Mouse (Mus musculus): ENCODE results near the gene Sdk1. TPM values are rescaled to one million over a fixed set of nuclear protein-coding genes. Genes with fewer than 3 reads are reported as not detected.

Sdk1 gene
- polyA plus RNA-seq, 1 experiment: 1.6 TPM

DNA sequence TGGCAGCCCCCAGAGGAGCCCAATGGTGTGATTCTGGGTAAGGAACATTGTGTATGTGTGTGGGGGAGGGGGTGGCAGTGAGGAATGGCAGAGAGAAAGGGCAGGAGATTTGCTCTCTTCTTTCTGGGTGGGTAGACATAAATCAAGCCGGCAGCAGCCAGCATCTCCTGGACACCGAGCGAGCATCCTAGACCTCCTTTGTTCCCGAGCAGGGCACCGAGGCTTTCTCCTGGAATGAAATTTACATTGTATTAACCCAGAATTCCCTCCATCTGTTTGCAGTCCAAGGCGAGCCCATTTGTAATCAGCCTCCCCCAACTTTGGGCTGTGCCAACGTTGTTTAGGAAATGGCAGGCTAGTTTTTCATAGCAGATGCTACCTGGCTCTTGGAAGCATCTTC, 858.9 kb downstream of the Sdk1 start:
- Histone ChIP-seq H3K27ac (ENCODE audit: insufficient read depth, low read length) (no peak overlapping the region), H3K4me1 (ENCODE audit: control insufficient read depth, insufficient read depth, low read length) (no peaks in the 10 kb centered on the region), H3K4me3 (ENCODE audit: low read depth, low read length) (no peak overlapping the region), H3K9ac (ENCODE audit: low read depth, poor library complexity, severe bottlenecking) (no peak overlapping the region), H3K9me3 (replicated peaks; ENCODE audit: control insufficient read depth, insufficient read depth, low read length, poor library complexity, severe bottlenecking) (no peaks in the 10 kb centered on the region; the same call in 1 of the 2 replicates), H3K36me3 (ENCODE audit: control insufficient read depth, insufficient read depth, low read length, poor library complexity, severe bottlenecking) (no peaks in the 10 kb centered on the region), H3K27me3 (ENCODE audit: control insufficient read depth, insufficient read depth, low read length, poor library complexity, severe bottlenecking) (no peaks in the 10 kb centered on the region)
- TF ChIP-seq EP300 (IDR thresholded peaks at IDR 0.05; ENCODE audit: insufficient read depth, low read depth, low read length) (no peak), POLR2A (IDR thresholded peaks at IDR 0.05; ENCODE audit: insufficient read depth, low read length) (no peak), CTCF (IDR thresholded peaks at IDR 0.05; ENCODE audit: low read depth, low read length) (no peak)

DNA sequence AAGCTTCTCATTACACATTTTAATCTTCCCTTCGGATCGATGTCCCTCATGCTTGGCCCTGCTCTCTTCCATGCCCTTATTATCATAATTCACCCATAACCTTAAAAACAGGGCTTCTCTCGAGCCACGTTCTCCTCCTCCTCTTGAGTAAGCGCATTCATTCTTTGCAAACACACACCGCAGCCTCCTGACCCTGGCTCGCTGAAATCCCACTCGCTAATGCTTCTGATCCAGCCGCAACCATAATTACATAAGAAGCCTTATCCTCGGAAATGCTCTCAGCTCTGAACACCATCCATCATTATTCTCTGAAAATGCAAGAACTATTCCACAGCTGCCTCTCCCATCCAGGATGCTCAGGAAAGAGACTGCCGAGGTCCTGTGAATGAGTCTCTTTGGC, 866.1 kb downstream of the Sdk1 start:
- TF ChIP-seq EP300 (IDR thresholded peaks at IDR 0.05; ENCODE audit: insufficient read depth, low read depth, low read length): no peak
- TF ChIP-seq POLR2A (IDR thresholded peaks at IDR 0.05; ENCODE audit: insufficient read depth, low read length): no peak
- TF ChIP-seq CTCF (IDR thresholded peaks at IDR 0.05; ENCODE audit: low read depth, low read length): no peak
- no peak overlapping the region for H3K9ac ChIP-seq (ENCODE audit: low read depth, poor library complexity, severe bottlenecking)
- no peaks in the 10 kb centered on the region for H3K27me3 ChIP-seq (ENCODE audit: control insufficient read depth, insufficient read depth, low read length, poor library complexity, severe bottlenecking)
- no peak overlapping the region for H3K4me3 ChIP-seq (ENCODE audit: low read depth, low read length)
- no peaks in the 10 kb centered on the region for H3K4me1 ChIP-seq (ENCODE audit: control insufficient read depth, insufficient read depth, low read length)
- H3K36me3 ChIP-seq (ENCODE audit: control insufficient read depth, insufficient read depth, low read length, poor library complexity, severe bottlenecking): no peaks in the 10 kb centered on the region
- no peak overlapping the region for H3K27ac ChIP-seq (ENCODE audit: insufficient read depth, low read length)
- H3K9me3 ChIP-seq (replicated peaks; ENCODE audit: control insufficient read depth, insufficient read depth, low read length, poor library complexity, severe bottlenecking): no peaks in the 10 kb centered on the region

DNA sequence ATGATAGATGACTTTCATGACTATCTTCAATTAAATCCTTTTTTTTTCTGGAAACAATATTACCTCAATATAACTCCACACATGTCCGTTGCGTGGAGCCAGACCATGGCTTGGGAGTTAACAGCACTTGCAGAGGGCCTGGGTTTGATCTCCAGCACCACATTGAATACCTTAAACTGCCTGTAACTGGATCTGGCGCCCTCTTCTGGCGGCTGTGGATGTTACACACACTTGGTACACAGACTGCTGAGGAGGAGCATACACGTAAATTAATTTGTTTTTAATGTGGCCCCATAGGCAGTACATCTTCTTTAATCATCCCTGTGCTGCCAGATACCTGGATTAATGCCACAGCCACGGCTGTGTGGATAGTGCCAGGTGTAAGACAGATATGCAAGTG, 870.7 kb downstream of the Sdk1 start:
- Histone ChIP-seq H3K4me1 (ENCODE audit: control insufficient read depth, insufficient read depth, low read length) (no peaks in the 10 kb centered on the region), H3K36me3 (ENCODE audit: control insufficient read depth, insufficient read depth, low read length, poor library complexity, severe bottlenecking) (no peaks in the 10 kb centered on the region), H3K9me3 (replicated peaks; ENCODE audit: control insufficient read depth, insufficient read depth, low read length, poor library complexity, severe bottlenecking) (no peaks in the 10 kb centered on the region), H3K27me3 (ENCODE audit: control insufficient read depth, insufficient read depth, low read length, poor library complexity, severe bottlenecking) (no peaks in the 10 kb centered on the region), H3K27ac (ENCODE audit: insufficient read depth, low read length) (no peak overlapping the region), H3K9ac (ENCODE audit: low read depth, poor library complexity, severe bottlenecking) (no peak overlapping the region), H3K4me3 (ENCODE audit: low read depth, low read length) (no peak overlapping the region)
- no peak for TF ChIP-seq POLR2A (IDR thresholded peaks at IDR 0.05; ENCODE audit: insufficient read depth, low read length)
- peak; percentile 12 for TF ChIP-seq CTCF (IDR thresholded peaks at IDR 0.05; ENCODE audit: low read depth, low read length)

DNA sequence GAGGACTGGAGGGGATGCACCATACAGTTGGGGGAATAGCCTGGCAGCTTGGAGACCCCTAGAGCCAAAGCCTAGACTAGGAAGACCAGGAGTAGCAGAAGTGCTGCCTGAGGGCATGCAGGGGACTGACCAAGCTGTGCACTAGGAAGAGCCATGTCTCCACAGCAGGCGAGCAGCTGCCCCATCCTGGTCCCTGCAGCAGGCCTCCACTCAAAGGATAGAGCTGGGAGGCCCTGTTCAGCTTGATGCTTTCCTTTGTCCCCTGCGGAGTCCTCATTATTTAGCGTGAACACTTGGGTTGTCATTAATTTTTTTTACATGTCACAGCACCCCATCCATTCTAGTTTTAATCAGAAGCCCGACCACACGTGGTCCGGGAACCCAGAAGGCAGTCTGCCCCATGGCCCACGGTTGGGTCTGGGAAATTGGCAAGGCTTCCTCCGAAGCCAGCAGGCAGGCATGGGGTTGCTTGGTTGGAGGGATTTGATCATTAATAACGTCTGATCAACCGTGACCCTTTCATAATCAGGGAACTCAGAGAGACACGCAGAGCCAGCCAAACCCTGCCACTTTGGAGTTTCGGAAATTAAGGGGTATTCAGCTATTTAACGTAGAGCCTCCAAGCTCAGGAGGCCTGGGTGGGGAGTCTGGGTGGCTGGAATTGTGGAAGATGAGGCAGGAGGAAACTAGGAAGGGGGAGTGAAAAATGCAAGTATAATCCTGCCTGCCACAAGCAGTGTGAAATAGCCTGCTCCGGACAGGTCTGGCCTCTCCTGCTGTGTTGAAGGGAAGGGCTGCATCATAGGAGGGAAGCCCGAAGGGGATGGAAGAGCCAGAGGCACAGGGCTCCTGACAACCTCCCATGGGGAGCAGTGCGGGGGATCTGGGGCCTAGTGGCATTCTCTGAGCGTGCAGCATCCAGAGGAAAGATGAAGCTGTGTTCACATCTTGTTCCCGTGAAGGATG, 872.2 kb downstream of the Sdk1 start:
- Histone ChIP-seq H3K4me3 (ENCODE audit: low read depth, low read length) (no peak overlapping the region), H3K27ac (ENCODE audit: insufficient read depth, low read length) (no peak overlapping the region), H3K4me1 (ENCODE audit: control insufficient read depth, insufficient read depth, low read length) (no peaks in the 10 kb centered on the region), H3K9ac (ENCODE audit: low read depth, poor library complexity, severe bottlenecking) (no peak overlapping the region), H3K27me3 (ENCODE audit: control insufficient read depth, insufficient read depth, low read length, poor library complexity, severe bottlenecking) (no peaks in the 10 kb centered on the region), H3K36me3 (ENCODE audit: control insufficient read depth, insufficient read depth, low read length, poor library complexity, severe bottlenecking) (no peaks in the 10 kb centered on the region), H3K9me3 (replicated peaks; ENCODE audit: control insufficient read depth, insufficient read depth, low read length, poor library complexity, severe bottlenecking) (no peaks in the 10 kb centered on the region)
- TF ChIP-seq CTCF (IDR thresholded peaks at IDR 0.05; ENCODE audit: low read depth, low read length) (no peak), EP300 (IDR thresholded peaks at IDR 0.05; ENCODE audit: insufficient read depth, low read depth, low read length) (no peak), POLR2A (IDR thresholded peaks at IDR 0.05; ENCODE audit: insufficient read depth, low read length) (no peak)

DNA sequence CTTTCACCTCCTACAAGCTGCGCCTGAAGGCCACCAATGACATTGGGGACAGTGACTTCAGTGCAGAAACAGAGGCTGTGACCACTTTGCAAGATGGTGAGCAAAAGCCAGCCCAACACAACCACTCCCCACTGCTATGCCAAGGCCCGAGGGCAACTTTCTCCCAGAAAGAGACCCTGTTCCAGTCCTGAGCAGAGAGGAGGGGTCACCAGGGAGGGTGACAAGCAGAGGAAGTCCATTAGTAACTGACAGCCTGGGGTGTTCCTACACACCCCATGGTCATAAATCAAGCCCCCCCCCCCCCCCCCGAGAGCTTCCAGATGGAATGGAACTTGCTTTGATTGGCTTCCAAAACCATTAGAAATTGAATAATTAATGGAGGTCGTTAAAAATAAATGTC, 886.5 kb downstream of the Sdk1 start:
- no peak overlapping the region for H3K27ac ChIP-seq (ENCODE audit: insufficient read depth, low read length)
- no peaks in the 10 kb centered on the region for H3K27me3 ChIP-seq (ENCODE audit: control insufficient read depth, insufficient read depth, low read length, poor library complexity, severe bottlenecking)
- H3K9me3 ChIP-seq (replicated peaks; ENCODE audit: control insufficient read depth, insufficient read depth, low read length, poor library complexity, severe bottlenecking): no peaks in the 10 kb centered on the region
- peaks cover 6% of the 10 kb centered on the region for H3K4me1 ChIP-seq (ENCODE audit: control insufficient read depth, insufficient read depth, low read length)
- no peak overlapping the region for H3K4me3 ChIP-seq (ENCODE audit: low read depth, low read length)
- H3K9ac ChIP-seq (ENCODE audit: low read depth, poor library complexity, severe bottlenecking): no peak overlapping the region
- TF ChIP-seq CTCF (IDR thresholded peaks at IDR 0.05; ENCODE audit: low read depth, low read length) (no peak), POLR2A (IDR thresholded peaks at IDR 0.05; ENCODE audit: insufficient read depth, low read length) (no peak)
- no peaks in the 10 kb centered on the region for H3K36me3 ChIP-seq (ENCODE audit: control insufficient read depth, insufficient read depth, low read length, poor library complexity, severe bottlenecking)

DNA sequence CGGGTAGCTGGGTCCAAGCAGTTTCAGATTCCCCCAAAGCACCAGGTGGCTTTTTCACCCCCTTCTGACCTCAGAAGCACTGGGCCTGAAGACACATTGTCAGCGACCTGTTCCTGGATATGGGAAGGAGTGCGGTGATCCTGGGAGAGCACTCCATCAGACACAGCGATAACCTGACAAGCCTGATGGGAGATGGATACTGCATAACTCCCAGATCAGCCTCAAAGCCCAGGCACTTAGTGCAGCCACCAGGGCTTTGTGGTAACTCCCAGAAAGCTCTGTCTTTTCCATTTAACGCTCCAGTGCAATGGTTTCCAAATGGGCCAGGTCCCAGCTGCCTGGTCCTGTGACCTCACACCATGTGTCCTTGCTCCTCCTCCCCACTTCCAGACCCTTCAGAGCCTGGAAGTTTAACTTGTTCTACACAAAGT, 886.9 kb downstream of the Sdk1 start:
- Histone ChIP-seq H3K4me3 (ENCODE audit: low read depth, low read length) (no peak overlapping the region), H3K27ac (ENCODE audit: insufficient read depth, low read length) (no peak overlapping the region), H3K27me3 (ENCODE audit: control insufficient read depth, insufficient read depth, low read length, poor library complexity, severe bottlenecking) (no peaks in the 10 kb centered on the region), H3K9me3 (replicated peaks; ENCODE audit: control insufficient read depth, insufficient read depth, low read length, poor library complexity, severe bottlenecking) (no peaks in the 10 kb centered on the region), H3K9ac (ENCODE audit: low read depth, poor library complexity, severe bottlenecking) (no peak overlapping the region), H3K36me3 (ENCODE audit: control insufficient read depth, insufficient read depth, low read length, poor library complexity, severe bottlenecking) (no peaks in the 10 kb centered on the region), H3K4me1 (ENCODE audit: control insufficient read depth, insufficient read depth, low read length) (peaks cover 6% of the 10 kb centered on the region)
- no peak for TF ChIP-seq EP300 (IDR thresholded peaks at IDR 0.05; ENCODE audit: insufficient read depth, low read depth, low read length)
- TF ChIP-seq POLR2A (IDR thresholded peaks at IDR 0.05; ENCODE audit: insufficient read depth, low read length): no peak
